ENCODE assay signal across 8 mouse cellular contexts in the genomic region with DNA sequence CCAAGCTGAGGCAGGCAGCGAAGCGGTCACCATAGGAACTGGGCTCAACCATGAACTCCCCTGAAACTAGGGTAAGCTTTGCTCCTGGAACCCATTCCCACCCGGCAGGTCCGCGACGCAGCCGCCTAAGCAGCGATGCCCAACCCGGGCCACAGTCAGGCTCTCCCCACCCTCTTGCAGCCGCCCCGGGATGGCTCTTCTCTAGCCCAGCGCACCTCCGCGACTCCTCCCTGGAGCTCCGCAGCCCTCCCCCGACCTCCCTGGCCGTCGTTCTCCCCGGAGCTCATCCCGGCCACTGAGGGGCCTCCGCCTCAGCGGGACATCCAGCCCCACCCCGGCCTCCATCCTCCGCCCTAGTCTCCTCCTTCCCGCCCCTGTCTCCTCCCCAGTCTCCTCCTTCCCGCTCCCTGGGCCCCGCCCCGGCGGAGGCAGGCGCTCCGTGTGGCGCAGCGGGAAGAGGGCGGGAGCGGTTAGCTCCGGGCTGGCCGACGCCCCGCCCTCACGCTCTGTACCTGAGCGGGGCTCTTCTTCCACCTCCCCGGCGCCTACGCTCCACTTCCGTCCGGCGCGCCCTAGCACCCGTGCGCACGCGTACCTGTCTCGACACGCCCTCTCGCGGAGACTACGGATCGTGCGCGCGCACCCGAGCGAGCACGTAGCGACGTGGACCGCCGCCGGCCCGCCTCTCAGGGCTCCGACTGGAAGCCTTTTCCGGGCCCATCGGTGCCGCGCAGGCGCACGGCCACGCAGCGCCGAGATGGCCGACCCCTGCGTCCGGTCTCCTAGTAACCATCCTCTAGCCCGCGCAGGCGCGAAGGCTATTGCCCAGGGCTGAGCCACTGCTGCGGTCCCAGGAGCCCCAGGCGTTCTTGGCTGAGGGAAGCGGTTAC. TPM values are rescaled to one million over a fixed set of nuclear protein-coding genes. Genes with fewer than 3 reads are reported as not detected.
DNase-seq lines count a peak whose midpoint lies in the region; ATAC-seq and TF ChIP-seq lines count a peak whose summit lies in the region.

No protein-coding gene starts in this region.

- no peak for TF ChIP-seq CTCF in cortical plate, adult 2 months (IDR thresholded peaks at IDR 0.05; ENCODE audit: extremely low read depth, insufficient read depth, low read length)

- no peaks in the 10 kb centered on the region for H3K27me3 ChIP-seq in megakaryocyte, embryonic 14.5 days (replicated peaks)

- H3K9me3 ChIP-seq in megakaryocyte, embryonic 14.5 days: no peaks in the 10 kb centered on the region

- H3K27ac ChIP-seq in cortical plate, adult 2 months (ENCODE audit: insufficient read depth, low read length): peak overlapping the region; percentile 88; the same call in 1 of the 2 replicates

- H3K4me1 ChIP-seq in cortical plate, adult 2 months (ENCODE audit: control insufficient read depth, insufficient read depth, low read length): no peaks in the 10 kb centered on the region
- H3K4me1 ChIP-seq in megakaryocyte, embryonic 14.5 days: peaks cover 56% of the 10 kb centered on the region

- TF ChIP-seq POLR2A in cortical plate, adult 2 months (IDR thresholded peaks at IDR 0.05; ENCODE audit: extremely low read depth, insufficient read depth, low read length): peak; percentile 98

- peak overlapping the region; percentile 52 for H3K4me3 ChIP-seq in cortical plate, adult 2 months (ENCODE audit: insufficient read depth, low read length)
- peak overlapping the region; percentile 92 for H3K4me3 ChIP-seq in megakaryocyte, embryonic 14.5 days (replicated peaks)

- DNase-seq in gastrocnemius, adult 8-10 months (ENCODE audit: low spot score in 2 of 2): peak; percentile 99 to 100
- peak; percentile 80 for DNase-seq in hindlimb bud, embryonic 11.5 days (ENCODE audit: extremely low spot score, low read depth, low spot score)
- peak; percentile 95 to 100 for DNase-seq in left cerebral cortex, adult 8-10 months (ENCODE audit: low spot score in 2 of 2)
- peak; percentile 100 for DNase-seq in right cerebral cortex, postnatal 10 days (ENCODE audit: low spot score in 2 of 2)
- DNase-seq in urinary bladder, postnatal 25 days (ENCODE audit: low spot score): peak; percentile 99

- ATAC-seq in activated CD4-positive, CD25-positive, alpha-beta regulatory T cell, adult 4 months: peak; percentile 91

- no peaks in the 10 kb centered on the region for H3K36me3 ChIP-seq in megakaryocyte, embryonic 14.5 days (replicated peaks; ENCODE audit: low read length)

RNA-seq across cellular contexts. Expression of a gene that starts 1.5 kb away (rescaled TPM):
- polyA plus RNA-seq in activated CD4-positive, CD25-positive, alpha-beta regulatory T cell, adult 4 months (2017; shearing (Covaris generic)): 1 to 10 TPM in 1 of 2 experiments, under 1 TPM in 1; 0.99 to 1.5 TPM
- 13.2 and 14.0 TPM in 2 replicates for polyA plus RNA-seq in cortical plate, adult 2 months (2012; rRNA removed)
- 1 to 10 TPM; 6.1 to 8.0 (median 7.7) TPM for total RNA-seq in gastrocnemius, adult 8-10 months (2022)
- total RNA-seq in left cerebral cortex, adult 8-10 months (2022): 10 to 100 TPM; 15.9 to 18.9 (median 17.4) TPM
- polyA plus RNA-seq in megakaryocyte, embryonic 14.5 days (2012; ENCODE audit: insufficient read depth, low replicate concordance): 0.35 TPM in 1 of 2 replicates, not detected in the other

RNA-seq across cellular contexts. Expression of a gene that starts 6.8 kb away (rescaled TPM):
- polyA plus RNA-seq in activated CD4-positive, CD25-positive, alpha-beta regulatory T cell, adult 4 months (2017; shearing (Covaris generic)): 1 to 10 TPM; 5.6 to 9.3 TPM
- polyA plus RNA-seq in cortical plate, adult 2 months (2012; rRNA removed): 8.1 and 8.5 TPM in 2 replicates
- total RNA-seq in gastrocnemius, adult 8-10 months (2022): 10 to 100 TPM in 1 of 4 experiments, 1 to 10 TPM in 3; 8.5 to 10.7 (median 9.1) TPM
- 10 to 100 TPM in 3 of 4 experiments, 1 to 10 TPM in 1; 9.2 to 13.0 (median 11.9) TPM for total RNA-seq in left cerebral cortex, adult 8-10 months (2022)
- polyA plus RNA-seq in megakaryocyte, embryonic 14.5 days (2012; ENCODE audit: insufficient read depth, low replicate concordance): not detected in 2 replicates

RNA-seq across cellular contexts. Expression of a gene that starts 25.5 kb away (rescaled TPM):
- 10 to 100 TPM; 95.3 to 98.6 TPM for polyA plus RNA-seq in activated CD4-positive, CD25-positive, alpha-beta regulatory T cell, adult 4 months (2017; shearing (Covaris generic))
- polyA plus RNA-seq in cortical plate, adult 2 months (2012; rRNA removed): 15.6 and 16.9 TPM in 2 replicates
- 1 to 10 TPM in 3 of 4 experiments, under 1 TPM in 1; 0.63 to 2.1 (median 1.3) TPM for total RNA-seq in gastrocnemius, adult 8-10 months (2022)
- 10 to 100 TPM in 2 of 4 experiments, 1 to 10 TPM in 2; 7.4 to 11.8 (median 9.4) TPM for total RNA-seq in left cerebral cortex, adult 8-10 months (2022)
- 3.0 and 10.0 TPM in 2 replicates for polyA plus RNA-seq in megakaryocyte, embryonic 14.5 days (2012; ENCODE audit: insufficient read depth, low replicate concordance)

RNA-seq across cellular contexts. Expression of a gene that starts 25.5 kb away (rescaled TPM):
- 100 to 1,000 TPM; 236 to 269 TPM for polyA plus RNA-seq in activated CD4-positive, CD25-positive, alpha-beta regulatory T cell, adult 4 months (2017; shearing (Covaris generic))
- polyA plus RNA-seq in cortical plate, adult 2 months (2012; rRNA removed): 142 and 149 TPM in 2 replicates
- 100 to 1,000 TPM; 261 to 309 (median 283) TPM for total RNA-seq in gastrocnemius, adult 8-10 months (2022)
- total RNA-seq in left cerebral cortex, adult 8-10 months (2022): 100 to 1,000 TPM; 129 to 154 (median 145) TPM
- 6.9 and 19.0 TPM in 2 replicates for polyA plus RNA-seq in megakaryocyte, embryonic 14.5 days (2012; ENCODE audit: insufficient read depth, low replicate concordance)

RNA-seq across cellular contexts. Expression of a gene that starts 51.5 kb away (rescaled TPM):
- polyA plus RNA-seq in activated CD4-positive, CD25-positive, alpha-beta regulatory T cell, adult 4 months (2017; shearing (Covaris generic)): not detected
- 0.04 TPM in 2 replicates for polyA plus RNA-seq in cortical plate, adult 2 months (2012; rRNA removed)
- total RNA-seq in gastrocnemius, adult 8-10 months (2022): not detected
- total RNA-seq in left cerebral cortex, adult 8-10 months (2022): not detected
- polyA plus RNA-seq in megakaryocyte, embryonic 14.5 days (2012; ENCODE audit: insufficient read depth, low replicate concordance): not detected in 2 replicates

Comparison
In these comparisons a context has a peak if more than half of its experiments do, and no peak if none do; other contexts are left out.
1. Peak in every context shown above with its lines: DNase-seq, ATAC-seq, H3K4me3 ChIP-seq and H3K27ac ChIP-seq.